Mouse (Mus musculus) bone marrow macrophage, adult 2 months (primary cell): Measurements from ENCODE around the gene Tm6sf1.

Source experiments
- CTCF ChIP-seq: IDR thresholded peaks from 2 replicates; pipeline ENCODE4 v1.5.1; 2012; ENCODE audit warnings: low read depth, mild to moderate bottlenecking, low read length, moderate library complexity
- POLR2A ChIP-seq: IDR thresholded peaks from 2 replicates; pipeline ENCODE4 v1.6.1; 2012; ENCODE audit warnings: mild to moderate bottlenecking, low read depth, low read length, borderline replicate concordance

- TF ChIP-seq POLR2A: no peak
- no peak for TF ChIP-seq CTCF
These were observed 24.0 kb upstream of the Tm6sf1 start for GRCm38 (mm10) chr7:81834847-81835246.
